11 mouse cellular contexts compared by ENCODE assay signal in the genomic region with DNA sequence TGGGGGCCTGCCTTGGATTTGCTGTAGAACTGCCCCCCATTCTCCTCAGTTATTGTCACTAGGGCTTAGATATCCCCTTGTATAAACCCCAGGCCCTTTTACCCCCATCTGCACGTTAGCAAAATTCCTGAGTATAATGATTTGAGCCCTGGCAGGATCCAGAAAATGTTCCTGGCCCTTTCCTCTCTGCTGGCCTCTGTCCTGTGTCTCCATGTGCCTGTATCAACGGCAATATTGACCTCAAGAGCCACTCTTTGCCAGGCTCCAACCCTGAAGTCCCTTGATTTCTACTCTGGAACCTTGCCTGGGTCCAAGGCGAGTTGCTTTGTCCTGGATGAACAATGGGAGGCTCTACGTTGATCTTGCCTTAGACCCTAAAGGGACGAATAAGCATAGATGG.
A peak's percentile ranks its signal among the peaks of the same experiment; 100 is the strongest.
DNase-seq lines count a peak whose midpoint lies in the region; ATAC-seq and TF ChIP-seq lines count a peak whose summit lies in the region.
"Had no signal": no experiment of that assay in that cellular context is flagged by ENCODE, and none has a peak within 500 bp of the region (broad histone marks: within the 10 kb centered on the region; RNA-seq: fewer than 3 reads in every experiment).

No protein-coding gene starts in this region.

- DNase-seq in gastrocnemius, postnatal 36 days, result peak; percentile 25 to 29
- DNase-seq in gastrocnemius, postnatal 10 days, result no peak
- DNase-seq in lung, embryonic 14.5 days, result no peak
- DNase-seq in lung, postnatal 14 days, result no peak
- no peak for DNase-seq in adrenal gland, postnatal 14 days
- DNase-seq: cerebellum, postnatal 10 days; kidney, postnatal 10 days had no signal

- no peak overlapping the region for H3K4me2 ChIP-seq in lung, embryonic 14.5 days
- H3K4me2 ChIP-seq in heart, embryonic 12.5 days, result no peak overlapping the region
- H3K4me2 ChIP-seq in stomach, embryonic 14.5 days (replicated peaks; ENCODE audit: low read depth, low read length), result no peak overlapping the region
- no peak overlapping the region for H3K4me2 ChIP-seq in kidney, embryonic 14.5 days (replicated peaks; ENCODE audit: low read depth, low read length)
- H3K4me2 ChIP-seq: midbrain, embryonic 13.5 days had no signal

- H3K9me3 ChIP-seq in lung, embryonic 14.5 days (ENCODE audit: low read depth, low read length), result no peaks in the 10 kb centered on the region
- no peaks in the 10 kb centered on the region for H3K9me3 ChIP-seq in heart, embryonic 12.5 days (replicated peaks)
- no peaks in the 10 kb centered on the region for H3K9me3 ChIP-seq in stomach, embryonic 14.5 days (ENCODE audit: control insufficient read depth, low read depth, low read length)
- no peaks in the 10 kb centered on the region for H3K9me3 ChIP-seq in kidney, embryonic 14.5 days (ENCODE audit: control insufficient read depth, low read length)
- H3K9me3 ChIP-seq: midbrain, embryonic 13.5 days had no signal

- intact Hi-C loops in gastrocnemius, postnatal 36 days (cut with DNase I), result no loop called here

- no peak overlapping the region for H3K4me3 ChIP-seq in lung, embryonic 14.5 days (ENCODE audit: low read depth, low read length)
- H3K4me3 ChIP-seq in heart, embryonic 12.5 days, result no peak overlapping the region
- H3K4me3 ChIP-seq in stomach, embryonic 14.5 days (ENCODE audit: low read depth, low read length), result no peak overlapping the region
- H3K4me3 ChIP-seq in kidney, embryonic 14.5 days (ENCODE audit: low read length), result no peak overlapping the region
- H3K4me3 ChIP-seq: midbrain, embryonic 13.5 days had no signal

- ATAC-seq in lung, embryonic 14.5 days (ENCODE audit: insufficient read depth), result no peak
- ATAC-seq in heart, embryonic 12.5 days (ENCODE audit: insufficient number of reproducible peaks, low FRiP score), result no peak
- no peak for ATAC-seq in stomach, embryonic 14.5 days (ENCODE audit: insufficient number of reproducible peaks, insufficient read depth, low FRiP score, low read depth)
- no peak for ATAC-seq in kidney, embryonic 14.5 days (ENCODE audit: low FRiP score, low TSS enrichment)
- ATAC-seq: midbrain, embryonic 13.5 days had no signal

- peak overlapping the region; percentile 88 for H3K27ac ChIP-seq in lung, embryonic 14.5 days (ENCODE audit: low read depth)
- H3K27ac ChIP-seq in heart, embryonic 12.5 days (ENCODE audit: poor library complexity, severe bottlenecking), result no peak overlapping the region
- peak overlapping the region; percentile 55; the same call in 1 of the 2 replicates for H3K27ac ChIP-seq in stomach, embryonic 14.5 days (ENCODE audit: low read length)
- no peak overlapping the region for H3K27ac ChIP-seq in kidney, embryonic 14.5 days (ENCODE audit: low read depth, low read length)
- H3K27ac ChIP-seq: midbrain, embryonic 13.5 days had no signal

- H3K9ac ChIP-seq in lung, embryonic 14.5 days, result no peak overlapping the region
- H3K9ac ChIP-seq in heart, embryonic 12.5 days, result 0 out of 2 replicates have a peak overlapping the region, but pooled peaks have one; percentile 44
- no peak overlapping the region for H3K9ac ChIP-seq in stomach, embryonic 14.5 days (replicated peaks; ENCODE audit: low read depth, low read length)
- H3K9ac ChIP-seq in kidney, embryonic 14.5 days (ENCODE audit: low read depth, low read length), result no peak overlapping the region
- H3K9ac ChIP-seq: midbrain, embryonic 13.5 days had no signal

- H3K36me3 ChIP-seq in lung, embryonic 14.5 days (ENCODE audit: insufficient read depth), result no peaks in the 10 kb centered on the region
- 0 out of 2 replicates have a peak, but pooled peaks cover 1% of the 10 kb centered on the region for H3K36me3 ChIP-seq in heart, embryonic 12.5 days
- H3K36me3 ChIP-seq in stomach, embryonic 14.5 days (ENCODE audit: control insufficient read depth, insufficient read depth, low read length), result no peaks in the 10 kb centered on the region
- H3K36me3 ChIP-seq in kidney, embryonic 14.5 days (ENCODE audit: control insufficient read depth, insufficient read depth, low read length), result no peaks in the 10 kb centered on the region
- H3K36me3 ChIP-seq: midbrain, embryonic 13.5 days had no signal

- H3K4me1 ChIP-seq in lung, embryonic 14.5 days (ENCODE audit: insufficient read depth), result peaks cover 23% of the 10 kb centered on the region
- H3K4me1 ChIP-seq in heart, embryonic 12.5 days (replicated peaks), result peaks cover 51% of the 10 kb centered on the region
- peaks cover 16% of the 10 kb centered on the region for H3K4me1 ChIP-seq in stomach, embryonic 14.5 days (ENCODE audit: control insufficient read depth, insufficient read depth, low read length)
- no peaks in the 10 kb centered on the region for H3K4me1 ChIP-seq in kidney, embryonic 14.5 days (ENCODE audit: control insufficient read depth, insufficient read depth, low read length)
- H3K4me1 ChIP-seq: midbrain, embryonic 13.5 days had no signal

- TF ChIP-seq CTCF in lung, embryonic 14.5 days (IDR thresholded peaks at IDR 0.05; ENCODE audit: low read depth), result no peak

- H3K27me3 ChIP-seq in lung, embryonic 14.5 days (ENCODE audit: insufficient read depth, low read length), result no peaks in the 10 kb centered on the region
- H3K27me3 ChIP-seq in heart, embryonic 12.5 days (replicated peaks), result no peaks in the 10 kb centered on the region
- H3K27me3 ChIP-seq in stomach, embryonic 14.5 days (ENCODE audit: control insufficient read depth, insufficient read depth, low read length), result no peaks in the 10 kb centered on the region
- no peaks in the 10 kb centered on the region for H3K27me3 ChIP-seq in kidney, embryonic 14.5 days (ENCODE audit: control insufficient read depth, insufficient read depth, low read length)
- H3K27me3 ChIP-seq: midbrain, embryonic 13.5 days had no signal

- WGBS in lung, embryonic 14.5 days, result 72% methylated on average over 5 of the region's 5 CpGs
- 78% methylated on average over 5 of the region's 5 CpGs for WGBS in heart, embryonic 12.5 days
- 80% methylated on average over 5 of the region's 5 CpGs for WGBS in stomach, embryonic 14.5 days
- WGBS in kidney, embryonic 14.5 days, result 85% methylated on average over 5 of the region's 5 CpGs

Comparison
In these comparisons a context has a peak if more than half of its experiments do, and no peak if none do; other contexts are left out.
1. DNase-seq: peak in gastrocnemius, postnatal 36 days (2 of 2); none in gastrocnemius, postnatal 10 days (single experiment), lung, embryonic 14.5 days (single experiment), lung, postnatal 14 days (single experiment) and adrenal gland, postnatal 14 days (single experiment).
2. H3K27ac ChIP-seq: peak in lung, embryonic 14.5 days (single experiment) and stomach, embryonic 14.5 days (single experiment); none in heart, embryonic 12.5 days (single experiment) and kidney, embryonic 14.5 days (single experiment).